Mouse (Mus musculus) bone marrow macrophage, adult 2 months (primary cell): Measurements from ENCODE around the gene Zfp53.

Experiments used
- CTCF ChIP-seq: IDR thresholded peaks from 2 replicates; pipeline ENCODE4 v1.5.1; 2012; ENCODE audit warnings: low read depth, mild to moderate bottlenecking, low read length, moderate library complexity
- POLR2A ChIP-seq: IDR thresholded peaks from 2 replicates; pipeline ENCODE4 v1.6.1; 2012; ENCODE audit warnings: mild to moderate bottlenecking, low read depth, low read length, borderline replicate concordance

DNA sequence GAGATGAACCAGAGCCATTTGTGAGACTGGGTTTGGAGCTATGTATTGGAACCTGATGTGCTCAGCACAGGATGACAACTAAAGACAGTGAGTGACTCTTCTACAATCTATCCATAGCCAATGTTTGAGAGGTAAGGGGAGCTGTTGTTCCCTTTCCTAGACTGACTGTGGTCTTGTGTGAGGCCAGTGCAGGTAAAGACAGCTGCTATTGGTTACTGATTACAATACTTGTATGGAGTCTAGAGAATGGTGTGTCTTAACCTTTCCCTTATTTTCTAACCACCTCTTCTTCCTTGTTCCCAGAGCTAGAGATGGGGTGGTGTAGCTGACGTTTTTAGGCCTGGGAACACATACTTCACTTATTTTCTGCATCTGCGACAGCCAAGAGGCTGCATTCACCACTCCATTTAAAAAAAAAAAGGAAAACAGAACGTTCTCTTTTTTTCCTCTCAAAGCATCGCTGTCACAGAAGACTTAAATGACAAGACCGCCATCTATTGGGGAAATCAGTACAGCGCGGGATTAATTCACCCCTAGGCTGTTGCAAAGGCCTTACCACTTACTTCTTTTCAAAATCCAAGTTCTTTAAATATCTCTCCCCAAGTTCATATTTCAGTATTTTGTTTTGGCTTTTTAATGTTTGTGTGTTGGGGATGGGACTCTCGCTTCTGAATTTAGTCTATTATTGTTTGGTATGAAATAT is 26.8 kb downstream of the Zfp53 start:
- TF ChIP-seq CTCF: no peak
- no peak for TF ChIP-seq POLR2A
